Mouse (Mus musculus) spleen, adult 2 months (tissue): ENCODE measurements around the gene Smagp. TPM values are rescaled to one million over a fixed set of nuclear protein-coding genes. Genes with fewer than 3 reads are reported as not detected.

Source experiments
- DNase-seq, 2 experiments: peaks; one replicate each; pipeline versions ENCODE4 v3.0.0 to v3.0.0-alpha.2; 2012 to 2021; ENCODE audit warnings: low spot score in 2 of 2, low read depth in 1 of 2
- H3K27ac ChIP-seq: fragments of 200-500 bp; 2 replicates; pipeline ENCODE4 v1.5.1; 2012; ENCODE audit warnings: low read length, inconsistent platforms; ENCODE audit not compliant: insufficient read depth
- H3K27me3 ChIP-seq: fragments of 200-500 bp; 2 replicates; pipeline ENCODE4 v1.6.1; 2012; ENCODE audit warnings: mild to moderate bottlenecking, moderate library complexity, low read length, inconsistent platforms; ENCODE audit not compliant: control insufficient read depth, insufficient read depth
- H3K36me3 ChIP-seq: fragments of 200-500 bp; 2 replicates; pipeline ENCODE4 v1.6.1; 2012; ENCODE audit warnings: mild to moderate bottlenecking, low read length, inconsistent platforms; ENCODE audit not compliant: control insufficient read depth, insufficient read depth
- H3K4me1 ChIP-seq: fragments of 200-500 bp; 2 replicates; pipeline ENCODE4 v1.6.1; 2011; ENCODE audit warnings: inconsistent platforms; ENCODE audit not compliant: control insufficient read depth, insufficient read depth, insufficient read length
- H3K4me3 ChIP-seq: fragments of 200-500 bp; 2 replicates; pipeline ENCODE4 v1.5.1; 2011; ENCODE audit warnings: mild to moderate bottlenecking, inconsistent platforms; ENCODE audit not compliant: insufficient read depth, insufficient read length; ENCODE audit errors: extremely low read depth
- CTCF ChIP-seq: fragments of 200-500 bp; IDR thresholded peaks from 2 replicates; pipeline ENCODE4 v1.5.1; 2011; ENCODE audit warnings: mild to moderate bottlenecking, inconsistent platforms; ENCODE audit not compliant: insufficient read depth, insufficient read length, insufficient replicate concordance; ENCODE audit errors: extremely low read depth
- POLR2A ChIP-seq: fragments of 200-500 bp; IDR thresholded peaks from 2 replicates; pipeline ENCODE4 v1.6.1; 2011; ENCODE audit warnings: low read depth, low read length, inconsistent platforms
- WGBS: fragments of 180-500 bp; shearing (Covaris S2); methylation state at CpG from one replicate; pipeline ENCODE4 v1.1.7; 2018; 5-methylcytosine and 5-hydroxymethylcytosine counted together
- polyA plus RNA-seq: library from polyadenylated mRNA; depleted of rRNA; stranded (reverse); fragments of >200 nt; gene quantifications from 2 replicates; pipeline ENCODE4 v1.2.3, GENCODE M21; 2012

Gene Smagp
- polyA plus RNA-seq, 1 experiment, result 29.2 TPM

DNA sequence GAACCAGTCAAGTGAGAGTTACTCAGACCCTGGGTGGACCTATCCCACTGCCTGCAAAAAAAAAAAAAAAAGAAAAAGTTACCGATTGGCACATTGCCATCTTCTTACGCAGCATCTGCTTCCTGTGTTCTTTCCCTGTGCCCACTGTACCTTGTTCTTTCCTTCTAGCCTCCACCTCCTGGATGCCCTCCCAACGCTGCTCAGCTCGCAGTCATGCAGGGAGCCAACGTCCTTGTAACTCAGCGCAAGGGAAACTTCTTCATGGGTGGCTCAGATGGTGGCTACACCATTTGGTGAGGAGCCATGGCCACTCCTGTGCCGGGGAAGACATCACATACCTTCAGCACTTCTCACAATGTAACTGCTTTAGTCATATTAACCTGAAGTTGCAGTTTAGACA lies 17.5 kb downstream of the Smagp start:
- no peak overlapping the region for H3K4me3 ChIP-seq
- peaks cover 13% of the 10 kb centered on the region for H3K4me1 ChIP-seq
- H3K27me3 ChIP-seq, result no peaks in the 10 kb centered on the region
- no peak for TF ChIP-seq POLR2A
- no peak for TF ChIP-seq CTCF
- peaks cover 26% of the 10 kb centered on the region for H3K36me3 ChIP-seq
- H3K27ac ChIP-seq, result no peak overlapping the region
- no peak for DNase-seq
- WGBS, result 56% methylated on average over 7 of the region's 7 CpGs

- H3K36me3 ChIP-seq, result peaks cover 26% of the 10 kb centered on the region
- TF ChIP-seq POLR2A (no peak), CTCF (no peak)
- H3K27me3 ChIP-seq, result no peaks in the 10 kb centered on the region
- DNase-seq, result peak in 1 of 2 experiments; percentile 18
- peak overlapping the region; percentile 91 for H3K4me3 ChIP-seq
- 1% methylated on average over 19 of the region's 19 CpGs for WGBS
- H3K4me1 ChIP-seq, result peaks cover 5% of the 10 kb centered on the region
- H3K27ac ChIP-seq, result peak overlapping the region; percentile 91
Measured at GRCm38 (mm10) chr15:100616221-100616620, 20.5 kb downstream of the Smagp start.

DNA sequence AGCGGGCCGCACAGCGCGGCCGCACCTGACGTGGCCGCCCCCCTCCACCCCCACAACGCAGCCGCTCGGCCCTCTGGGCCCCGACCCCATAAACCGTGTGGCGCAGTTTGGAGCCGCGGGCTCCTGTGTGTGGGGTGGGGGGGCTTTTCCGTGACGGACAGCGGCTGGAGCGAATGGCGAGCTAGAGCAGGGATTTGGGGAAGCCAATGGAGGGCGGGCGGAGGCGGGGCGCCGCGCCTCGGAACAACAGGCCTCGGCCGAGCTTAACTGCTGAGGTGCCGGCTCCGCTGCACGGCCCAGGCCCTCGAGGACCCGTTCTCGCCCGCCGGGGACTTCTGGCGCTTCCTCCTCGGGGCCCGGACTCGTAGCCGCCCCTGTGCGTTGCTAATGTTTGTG lies 20.9 kb downstream of the Smagp start:
- peak overlapping the region; percentile 91 for H3K27ac ChIP-seq
- WGBS, result 1% methylated on average over 40 of the region's 43 CpGs
- H3K4me1 ChIP-seq, result peaks cover 5% of the 10 kb centered on the region
- H3K4me3 ChIP-seq, result peak overlapping the region; percentile 91
- no peaks in the 10 kb centered on the region for H3K27me3 ChIP-seq
- H3K36me3 ChIP-seq, result peaks cover 24% of the 10 kb centered on the region
- TF ChIP-seq POLR2A, result no peak
- no peak for TF ChIP-seq CTCF
- DNase-seq, result peak; percentile 79 to 82

DNA sequence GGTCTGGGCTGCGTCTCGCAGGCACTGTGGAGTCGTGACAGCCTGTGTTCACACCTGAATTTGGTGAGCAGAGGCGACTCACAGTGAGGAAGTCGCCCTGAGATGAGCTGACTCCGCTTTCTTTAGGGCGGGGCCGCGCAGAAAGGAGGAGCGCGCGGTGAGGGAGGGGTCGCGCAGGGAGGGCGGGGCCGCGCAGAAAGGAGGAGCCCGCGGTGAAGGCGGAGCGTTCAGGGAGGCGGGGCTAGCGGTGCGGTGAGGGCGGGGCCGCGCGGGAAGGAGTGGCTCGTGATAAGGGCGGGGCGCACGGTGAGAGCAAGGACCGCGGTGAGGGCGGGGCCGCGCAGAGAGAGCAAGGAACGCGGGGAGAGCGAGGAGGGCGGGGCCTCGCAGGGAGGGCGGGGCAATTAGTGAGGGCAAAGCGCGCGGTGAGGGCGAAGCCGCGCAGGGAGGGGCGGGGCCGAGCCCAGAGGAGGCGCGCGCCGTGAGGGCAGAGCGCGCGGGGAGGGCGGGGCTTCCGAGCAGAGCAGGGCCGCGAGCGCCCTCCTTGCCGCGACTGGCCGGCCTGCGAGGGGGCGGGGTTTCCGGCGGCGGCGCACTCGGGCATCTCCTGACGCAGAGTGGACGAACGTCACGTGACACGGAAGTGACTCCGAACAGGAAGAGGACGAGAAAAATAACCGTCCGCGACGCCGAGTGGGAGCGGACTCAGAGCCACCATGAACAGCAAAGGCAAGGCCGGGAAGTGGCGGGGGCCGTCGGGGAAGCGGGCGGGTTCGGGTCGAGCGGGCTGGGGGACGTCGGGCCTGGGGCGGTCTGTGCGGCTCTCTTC lies 21.5 kb downstream of the Smagp start, which contains the start of gene Dazap2:
Dazap2 (plus strand) TSS at position 354 of the 829 bp plus-strand sequence.
- TF ChIP-seq POLR2A, result peak; percentile 97
- TF ChIP-seq CTCF, result no peak; the same call in 1 of the 2 replicates
- Histone ChIP-seq H3K4me3 (peak within 1 kb of the TSS; percentile 91), H3K4me1 (peaks cover 5% of the 10 kb centered on the region), H3K27me3 (no peaks in the 10 kb centered on the region), H3K27ac (peak within 1 kb of the TSS; percentile 91), H3K36me3 (peaks cover 21% of the 10 kb centered on the region)
- WGBS, result 2% methylated on average over 84 of the region's 99 CpGs
- peak; percentile 98 for DNase-seq

DNA sequence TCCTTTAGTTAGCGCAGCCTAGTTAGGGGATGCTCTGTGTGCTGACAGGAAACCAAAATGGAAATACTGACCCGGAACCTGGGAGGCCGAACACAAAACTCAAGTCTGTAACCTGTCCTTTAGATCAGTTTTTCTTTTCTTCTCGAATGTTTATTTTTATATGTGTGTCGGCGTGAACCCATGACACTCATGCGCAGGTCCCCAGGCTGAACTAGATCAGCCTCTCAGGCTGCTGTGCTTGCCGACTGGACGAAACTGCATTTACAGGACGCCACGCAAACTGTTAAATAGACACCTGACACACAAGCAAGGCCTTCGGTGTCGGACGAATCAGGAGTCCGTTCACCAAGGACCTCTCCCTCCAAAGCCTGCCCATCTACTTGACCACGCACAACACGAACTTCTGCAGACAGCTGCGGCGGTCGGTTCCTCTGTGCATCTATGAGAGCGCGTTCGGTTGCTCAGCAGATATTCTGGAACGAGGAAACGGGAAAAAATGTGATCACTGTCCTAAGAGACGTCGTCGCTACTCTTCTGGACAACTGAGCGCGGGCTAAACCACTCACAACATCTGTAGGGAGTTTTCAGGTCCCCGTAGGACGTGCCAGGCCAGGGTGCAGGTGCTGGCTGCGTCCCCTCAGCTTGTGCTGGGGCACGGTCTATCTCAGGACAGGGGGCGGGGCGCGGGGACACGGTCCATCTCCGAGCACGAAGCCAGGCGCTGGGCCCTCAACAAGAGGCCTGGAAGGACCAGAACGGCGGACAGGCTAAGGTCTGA lies 22.3 kb downstream of the Smagp start:
- H3K4me3 ChIP-seq, result peak overlapping the region; percentile 66
- H3K27me3 ChIP-seq, result no peaks in the 10 kb centered on the region
- WGBS, result 16% methylated on average over 43 of the region's 43 CpGs
- H3K27ac ChIP-seq, result peak overlapping the region; percentile 90
- DNase-seq, result no peak
- H3K4me1 ChIP-seq, result peaks cover 5% of the 10 kb centered on the region
- no peak for TF ChIP-seq POLR2A
- no peak for TF ChIP-seq CTCF
- peaks cover 16% of the 10 kb centered on the region for H3K36me3 ChIP-seq

DNA sequence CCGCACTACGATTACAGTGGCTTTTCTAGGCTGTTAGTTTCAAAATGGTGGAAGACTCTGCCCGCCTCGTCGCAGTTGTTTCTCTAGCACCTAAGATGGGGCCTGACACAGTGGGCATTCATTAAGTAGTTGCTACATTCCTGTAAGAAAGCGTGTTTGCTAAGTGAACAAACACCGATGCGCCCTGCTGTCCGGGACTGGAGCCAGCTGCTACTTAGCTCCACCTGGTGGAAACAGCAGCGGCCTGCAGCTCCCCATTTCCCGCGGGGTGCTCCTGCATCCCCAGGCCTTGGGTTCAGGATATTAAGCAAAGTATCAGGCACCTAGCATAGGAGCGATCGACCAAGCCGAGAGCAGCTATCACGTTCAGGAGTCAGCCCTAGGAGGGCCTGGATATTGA lies 23.2 kb downstream of the Smagp start:
- H3K27ac ChIP-seq, result no peak overlapping the region
- peak in 1 of 2 experiments; percentile 59 for DNase-seq
- TF ChIP-seq CTCF (peak; percentile 85), POLR2A (no peak)
- peaks cover 10% of the 10 kb centered on the region for H3K36me3 ChIP-seq
- H3K27me3 ChIP-seq, result no peaks in the 10 kb centered on the region
- 9% methylated on average over 16 of the region's 16 CpGs for WGBS
- no peak overlapping the region for H3K4me3 ChIP-seq
- peaks cover 5% of the 10 kb centered on the region for H3K4me1 ChIP-seq
